Mouse (Mus musculus) gastrocnemius, adult 18-20 months (tissue): Measurements from ENCODE around the gene Rcan2. TPM values are rescaled to one million over a fixed set of nuclear protein-coding genes. Genes with fewer than 3 reads are reported as not detected.

Source experiments
- DNase-seq: peaks from one replicate; pipeline ENCODE4 v3.0.0; 2021; ENCODE audit warnings: low spot score
- long read RNA-seq, 2 experiments: library from polyadenylated mRNA; stranded (forward); transcript quantifications; one replicate each; pipeline ENCODE4 v2.0.0; 2021
- total RNA-seq, 2 experiments: library from RNA; stranded (reverse); gene quantifications; 2 replicates each; pipeline ENCODE4 v1.2.3; 2021

Rcan2 gene
- total RNA-seq = 10 to 100 TPM; 51.9 to 60.3 TPM
- long read RNA-seq, experiment 1, transcript Rcan2-206 (5 exons, 2,914 nt) = major isoform, 38 of 53 reads
- long read RNA-seq, experiment 1, partial matches to known transcripts = 8 of 53 reads
- long read RNA-seq, experiment 1, other reads (novel, unspliced or antisense) = 2 of 53 reads
- long read RNA-seq, experiment 2, transcript Rcan2-206 (5 exons, 2,914 nt) = major isoform, 13 of 19 reads
- long read RNA-seq, experiment 2, partial matches to known transcripts = 0 of 19 reads
- long read RNA-seq, experiment 2, other reads (novel, unspliced or antisense) = 4 of 19 reads

DNA sequence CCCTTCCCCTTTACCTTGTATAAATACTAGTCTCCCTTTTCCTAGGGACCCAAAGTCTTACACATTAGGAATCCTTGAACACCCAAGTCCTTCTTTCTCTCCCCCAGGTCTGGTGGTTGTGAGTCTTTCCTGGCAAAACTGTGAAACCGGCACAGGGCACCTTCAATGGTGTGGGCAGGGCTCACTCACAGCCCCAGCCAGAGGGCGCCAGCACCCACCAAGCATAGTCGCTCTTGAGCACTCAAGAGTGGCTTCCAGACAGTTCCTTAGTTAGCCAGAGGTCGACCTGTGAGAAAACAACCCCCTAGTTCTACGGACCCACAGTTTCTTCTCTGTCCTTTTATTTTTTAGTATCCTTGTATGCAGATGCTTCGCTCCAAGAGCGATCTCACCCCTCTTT lies at the start of gene Rcan2:
Gene Rcan2 (plus strand): TSS at position 275 of the 400 bp plus-strand sequence.
- peak; percentile 57 for DNase-seq

DNA sequence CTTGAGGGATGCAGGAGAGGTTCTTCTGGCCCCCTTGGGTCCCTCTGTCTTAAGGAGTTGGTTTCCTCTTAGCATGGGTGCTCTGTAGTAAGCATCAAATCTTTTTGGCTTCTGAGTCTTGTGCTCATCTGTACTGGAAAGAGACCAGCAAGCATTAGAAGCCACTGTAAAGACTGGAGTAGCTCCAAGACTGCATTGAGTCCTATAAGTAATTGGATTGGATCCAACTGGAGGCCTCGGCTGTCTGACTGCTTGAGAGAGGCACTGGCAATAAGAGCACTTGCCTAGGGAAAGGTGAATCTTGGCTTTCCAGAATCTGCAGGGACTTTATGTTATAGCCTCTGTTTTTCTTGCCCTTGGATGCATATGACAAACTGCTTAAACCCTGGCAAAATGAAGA lies 48.3 kb upstream of the Rcan2 start:
- DNase-seq = no peak

GRCm38 (mm10) chr17:43754687-43755086 lies 46.5 kb upstream of the Rcan2 start:
- DNase-seq = peak; percentile 33

DNA sequence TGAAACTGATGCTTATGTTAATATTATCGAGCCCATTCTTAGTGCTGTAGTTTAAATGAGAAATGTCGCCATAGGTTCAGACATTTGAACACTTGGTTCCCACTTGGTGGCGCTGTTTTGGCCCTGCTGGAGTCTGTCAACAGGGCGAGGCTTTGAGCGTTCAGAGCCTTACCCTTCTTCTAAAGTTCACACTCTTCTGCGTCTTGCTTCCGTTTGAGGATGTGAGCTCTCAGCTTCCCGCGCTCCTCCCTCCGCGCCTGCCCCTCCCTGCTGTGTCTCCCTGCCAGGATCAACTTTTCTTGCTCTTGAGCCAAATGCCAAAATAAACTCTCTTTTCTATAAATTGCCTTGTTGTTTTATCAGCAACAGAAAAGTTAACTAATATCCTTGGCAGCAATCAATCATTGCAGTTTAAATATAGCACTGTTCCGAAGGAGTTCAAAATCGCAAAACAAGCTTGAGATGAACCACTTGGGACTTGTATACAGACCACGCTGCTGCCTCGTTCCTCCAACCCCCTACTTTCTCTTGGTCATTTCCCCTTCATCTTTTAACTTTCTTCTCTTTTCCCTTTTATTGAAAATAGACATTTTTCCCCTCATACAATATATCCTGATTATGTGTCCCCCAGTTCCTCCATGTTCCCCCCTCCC lies 42.4 kb upstream of the Rcan2 start:
- peak; percentile 43 for DNase-seq

DNA sequence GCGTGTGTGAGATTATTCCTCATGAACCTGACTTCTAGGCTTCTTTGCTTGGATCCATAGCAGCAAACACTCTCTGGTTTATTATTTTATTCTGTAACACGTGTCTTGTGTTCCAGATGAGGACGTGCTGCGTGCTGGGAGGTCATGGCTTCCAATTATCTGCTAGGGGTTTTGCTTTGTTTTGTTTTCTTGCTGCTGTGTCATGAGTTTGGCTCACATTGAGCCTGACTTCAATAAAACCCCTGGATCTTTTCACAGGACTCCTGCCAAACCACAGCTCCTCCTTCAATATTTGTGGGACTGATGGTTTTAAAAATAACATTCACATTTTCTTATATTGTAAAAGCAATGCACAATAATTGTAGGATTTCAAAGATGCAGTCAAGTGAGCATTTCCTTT lies 16.6 kb upstream of the Rcan2 start:
- peak; percentile 35 for DNase-seq

DNA sequence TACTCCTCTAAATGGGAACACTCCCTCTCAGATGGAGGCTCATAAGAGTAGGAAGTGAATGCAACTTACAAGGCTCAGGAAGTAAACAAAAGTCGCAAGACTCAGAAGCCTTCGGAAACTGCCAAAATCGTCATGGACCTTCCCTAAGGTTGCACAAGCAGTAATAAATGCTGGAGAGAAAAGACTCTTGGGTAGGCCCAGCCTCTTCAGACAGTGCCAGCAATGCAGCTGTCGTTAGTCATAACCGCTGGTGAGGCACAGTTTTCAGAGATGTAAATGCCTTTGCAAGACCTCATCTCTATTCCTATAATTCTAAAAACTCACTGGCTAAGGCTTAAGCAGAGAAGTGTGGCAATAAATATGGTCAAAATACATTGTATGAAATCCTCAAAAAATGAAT lies 12.9 kb upstream of the Rcan2 start:
- no peak for DNase-seq

DNA sequence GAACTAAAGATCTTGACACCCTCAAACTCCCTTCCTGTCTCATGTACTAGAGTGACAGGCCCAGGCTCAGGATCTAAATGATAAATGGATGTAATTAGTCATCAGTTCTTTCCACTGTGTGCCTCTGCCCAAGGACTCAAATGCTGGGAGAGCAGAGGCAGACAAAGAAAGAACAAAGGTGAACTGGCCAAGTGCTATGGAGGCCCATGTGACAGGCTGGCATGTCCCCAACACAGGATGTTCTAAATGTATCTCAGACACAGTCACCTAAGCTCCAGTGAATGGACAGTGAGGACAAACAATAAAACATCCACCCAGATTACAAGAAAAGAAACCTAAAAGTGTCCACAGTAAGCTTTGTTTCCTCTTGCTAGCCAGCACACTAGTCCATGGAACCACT lies 11.8 kb upstream of the Rcan2 start:
- DNase-seq = no peak

DNA sequence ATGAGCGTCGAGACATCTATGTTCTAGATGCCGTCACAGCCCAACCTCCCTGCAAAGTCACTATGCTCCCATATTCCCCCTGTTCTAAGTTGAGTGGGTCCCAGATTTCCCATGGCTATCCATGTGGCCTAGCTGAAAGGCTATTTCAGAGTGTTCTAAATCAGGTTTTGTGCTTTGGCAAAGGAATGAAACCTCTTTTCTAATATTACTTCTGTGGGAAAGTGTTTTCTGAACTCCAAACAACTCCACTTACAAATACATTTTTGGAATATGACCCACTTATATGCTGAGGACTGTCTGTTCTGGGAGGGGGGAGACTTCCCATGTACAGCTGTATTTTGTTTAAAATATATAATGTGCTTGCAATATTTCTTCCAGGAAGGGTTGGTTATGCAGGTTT lies 9.4 kb upstream of the Rcan2 start:
- no peak for DNase-seq

GRCm38 (mm10) chr17:43794731-43795280 lies 6.3 kb upstream of the Rcan2 start:
- peak; percentile 32 for DNase-seq

- peak; percentile 63 for DNase-seq
These were observed 633 bp downstream of the Rcan2 start for GRCm38 (mm10) chr17:43801595-43802373.

DNA sequence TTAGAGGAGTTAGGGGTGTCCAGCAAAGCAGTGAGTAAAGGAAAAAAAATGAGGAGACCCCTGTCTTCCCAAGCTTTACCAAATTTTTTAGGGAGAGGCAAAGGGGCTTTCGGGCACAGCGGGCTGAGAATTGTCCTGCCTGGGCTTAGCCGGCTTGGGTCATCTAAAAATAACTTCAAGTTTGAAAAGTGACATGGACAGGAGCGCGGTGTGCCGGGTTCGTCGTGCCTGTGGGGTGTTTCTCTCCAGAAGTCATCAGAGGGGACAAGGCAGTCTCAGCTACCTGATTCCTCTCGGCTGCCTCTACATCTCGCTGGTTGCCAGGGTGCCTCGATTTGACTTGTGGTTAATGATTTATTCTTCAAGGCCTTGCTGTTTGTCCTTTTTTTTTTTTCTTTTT lies 1.3 kb downstream of the Rcan2 start:
- DNase-seq = peak; percentile 13

DNA sequence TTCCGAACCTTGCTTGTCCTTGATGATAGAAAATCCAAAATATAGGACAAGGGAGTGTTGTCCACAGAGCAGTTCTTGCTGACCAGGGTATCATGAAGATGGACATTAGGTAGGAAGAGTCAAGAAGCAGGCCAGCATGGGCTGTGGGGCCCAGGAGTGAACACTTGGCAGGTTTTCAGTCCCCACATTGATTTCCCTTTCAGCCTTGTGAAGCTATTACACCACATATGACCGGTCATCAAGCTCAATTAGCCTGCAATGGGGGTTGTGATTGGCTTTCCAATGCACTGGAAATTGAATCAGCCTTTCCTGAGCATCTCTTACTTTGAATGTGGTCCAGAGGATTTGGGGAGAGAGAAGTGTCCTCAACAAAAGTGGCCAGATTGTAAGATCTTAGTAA lies 2.0 kb downstream of the Rcan2 start:
- no peak for DNase-seq

GRCm38 (mm10) chr17:43803764-43804163 lies 2.6 kb downstream of the Rcan2 start:
- DNase-seq = no peak

DNA sequence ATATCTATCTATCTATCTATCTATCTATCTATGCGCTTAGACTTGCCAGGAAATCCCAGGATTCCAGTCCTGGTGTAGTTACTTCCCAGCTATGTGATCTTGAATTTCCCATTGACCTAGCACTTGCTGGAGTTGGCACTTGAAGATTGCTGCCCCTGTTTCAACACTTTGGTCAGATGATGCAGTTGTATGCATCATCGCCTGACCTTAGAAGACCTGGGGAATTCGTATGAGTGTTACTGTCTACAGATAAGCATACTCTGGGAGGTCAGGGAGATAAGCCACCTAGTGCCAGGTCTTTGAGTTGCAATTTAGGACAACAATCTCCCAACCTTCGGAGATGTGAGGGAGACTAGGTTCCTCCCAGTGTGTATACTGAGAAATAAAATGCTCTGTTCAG lies 5.7 kb downstream of the Rcan2 start:
- no peak for DNase-seq

- DNase-seq = no peak
These were observed 10.3 kb downstream of the Rcan2 start for GRCm38 (mm10) chr17:43811453-43811852.

GRCm38 (mm10) chr17:43815376-43815775 lies 14.2 kb downstream of the Rcan2 start:
- DNase-seq = no peak

DNA sequence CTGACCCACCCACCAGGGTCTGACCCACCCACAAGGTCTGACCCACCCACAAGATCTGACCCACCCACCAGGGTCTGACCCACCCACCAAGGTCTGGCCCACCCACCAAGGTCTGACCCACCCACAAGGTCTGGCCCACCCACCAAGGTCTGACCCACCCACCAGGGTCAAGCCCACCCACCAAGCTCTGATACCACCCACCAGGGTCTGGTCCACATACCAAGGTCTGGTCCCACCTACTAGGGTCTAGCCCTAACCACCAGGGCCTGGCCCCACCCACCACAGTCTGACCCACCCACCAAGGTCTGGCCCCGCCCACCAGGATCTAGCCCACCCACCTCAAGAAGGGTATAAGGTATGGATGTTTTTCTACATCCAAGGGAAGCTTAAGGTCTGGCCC lies 15.3 kb downstream of the Rcan2 start:
- DNase-seq = no peak

- no peak for DNase-seq
These were observed 16.0 kb downstream of the Rcan2 start for GRCm38 (mm10) chr17:43817171-43817570.

DNA sequence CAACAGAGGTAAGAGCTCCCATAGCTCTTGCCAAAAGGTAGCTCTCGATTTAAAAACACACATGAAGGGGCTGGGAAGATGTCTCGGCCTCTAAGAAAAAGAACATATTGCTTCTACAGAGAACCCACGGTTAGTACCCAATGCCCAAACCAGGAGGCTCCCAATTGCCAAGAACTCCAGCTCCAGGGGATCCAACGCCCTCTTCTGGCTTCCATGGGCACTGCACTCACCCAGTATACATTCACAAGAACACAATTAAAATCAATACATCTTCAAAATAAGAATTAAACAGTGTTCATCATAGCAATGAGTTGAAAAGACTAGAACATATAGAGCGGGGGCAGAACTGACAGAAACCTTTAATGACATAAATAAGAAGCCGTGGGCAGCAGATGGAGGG lies 17.2 kb downstream of the Rcan2 start:
- DNase-seq = no peak

- DNase-seq = no peak
These were observed 19.8 kb downstream of the Rcan2 start for GRCm38 (mm10) chr17:43820904-43821303.

GRCm38 (mm10) chr17:43822207-43822606 lies 21.1 kb downstream of the Rcan2 start:
- no peak for DNase-seq

DNA sequence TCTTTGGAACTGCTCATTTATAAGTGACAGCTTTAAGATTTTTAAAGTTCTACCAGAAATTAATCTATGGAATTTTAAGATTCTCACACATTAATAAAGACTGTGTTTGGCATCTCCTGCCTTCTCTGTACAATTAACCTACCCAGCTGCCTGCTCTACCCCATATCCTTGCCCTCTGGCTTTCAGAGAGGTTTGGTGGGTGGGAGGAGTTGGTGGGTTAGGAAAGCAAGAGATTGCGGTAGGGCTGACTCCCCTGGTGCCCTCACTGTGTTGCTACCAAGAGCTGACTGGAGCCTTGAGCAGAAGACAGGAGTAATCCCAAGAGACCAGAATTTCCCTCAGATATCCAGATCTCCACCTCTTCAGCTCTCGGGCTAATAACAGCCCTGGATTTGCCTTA lies 21.5 kb downstream of the Rcan2 start:
- no peak for DNase-seq
